Mouse (Mus musculus) liver, adult 2 months (tissue): ENCODE measurements at regions not wholly inside any gene's neighbourhood (a gene's known extent, or its start where the extent isn't known, plus 50 kb on each side); places are given as distances from the start of the nearest gene placed in this dataset.
"Not testable (repeated sequence)": the region's sequence is repeated elsewhere in the genome, so short reads cannot be mapped to it uniquely, and the experiment has no call there.

Experiments used
- DNase-seq: peaks from one replicate; pipeline ENCODE4 v3.0.0-alpha.2; 2011; ENCODE audit warnings: low read depth, low spot score; ENCODE audit errors: extremely low read depth
- H3K27ac ChIP-seq: fragments of 200-500 bp; replicated peaks from 2 replicates; pipeline ENCODE4 v1.5.1; 2012; ENCODE audit warnings: low read depth, mild to moderate bottlenecking, control low read depth, inconsistent platforms, low read length; ENCODE audit not compliant: insufficient read depth
- H3K27me3 ChIP-seq: fragments of 200-500 bp; 2 replicates; pipeline ENCODE4 v1.6.1; 2012; ENCODE audit warnings: mild to moderate bottlenecking, moderate library complexity, low read length, inconsistent platforms; ENCODE audit not compliant: control insufficient read depth, insufficient read depth
- H3K36me3 ChIP-seq: fragments of 200-500 bp; 2 replicates; pipeline ENCODE4 v1.6.1; 2012; ENCODE audit warnings: low read length, inconsistent platforms; ENCODE audit not compliant: control insufficient read depth, insufficient read depth
- H3K4me1 ChIP-seq: fragments of 200-500 bp; 2 replicates; pipeline ENCODE4 v1.6.1; 2011; ENCODE audit warnings: low read length; ENCODE audit not compliant: control insufficient read depth, insufficient read depth
- H3K4me3 ChIP-seq: fragments of 200-500 bp; 2 replicates; pipeline ENCODE4 v1.5.1; 2011; ENCODE audit warnings: low read depth, mild to moderate bottlenecking, control low read depth, low read length, moderate library complexity; ENCODE audit not compliant: insufficient read depth
- H3K79me2 ChIP-seq: fragments of 200-500 bp; 2 replicates; pipeline ENCODE4 v1.6.1; 2012; ENCODE audit warnings: inconsistent platforms, mild to moderate bottlenecking, low read length, moderate library complexity; ENCODE audit not compliant: control insufficient read depth, insufficient read depth
- H3K9ac ChIP-seq: fragments of 200-500 bp; 2 replicates; pipeline ENCODE4 v1.6.1; 2012; ENCODE audit warnings: low read depth, mild to moderate bottlenecking, control low read depth, inconsistent platforms, low read length
- CTCF ChIP-seq: fragments of 200-500 bp; IDR thresholded peaks from 2 replicates; pipeline ENCODE4 v1.5.1; 2011; ENCODE audit warnings: low read depth, low read length, control low read depth
- POLR2A ChIP-seq: fragments of 200-500 bp; IDR thresholded peaks from 2 replicates; pipeline ENCODE4 v1.6.1; 2011; ENCODE audit warnings: low read length, control low read depth; ENCODE audit not compliant: insufficient read depth; ENCODE audit errors: extremely low read depth
- WGBS: fragments of 180-500 bp; shearing (Covaris S2); methylation state at CpG from one replicate; pipeline ENCODE4 v1.1.7; 2018; 5-methylcytosine and 5-hydroxymethylcytosine counted together

DNA sequence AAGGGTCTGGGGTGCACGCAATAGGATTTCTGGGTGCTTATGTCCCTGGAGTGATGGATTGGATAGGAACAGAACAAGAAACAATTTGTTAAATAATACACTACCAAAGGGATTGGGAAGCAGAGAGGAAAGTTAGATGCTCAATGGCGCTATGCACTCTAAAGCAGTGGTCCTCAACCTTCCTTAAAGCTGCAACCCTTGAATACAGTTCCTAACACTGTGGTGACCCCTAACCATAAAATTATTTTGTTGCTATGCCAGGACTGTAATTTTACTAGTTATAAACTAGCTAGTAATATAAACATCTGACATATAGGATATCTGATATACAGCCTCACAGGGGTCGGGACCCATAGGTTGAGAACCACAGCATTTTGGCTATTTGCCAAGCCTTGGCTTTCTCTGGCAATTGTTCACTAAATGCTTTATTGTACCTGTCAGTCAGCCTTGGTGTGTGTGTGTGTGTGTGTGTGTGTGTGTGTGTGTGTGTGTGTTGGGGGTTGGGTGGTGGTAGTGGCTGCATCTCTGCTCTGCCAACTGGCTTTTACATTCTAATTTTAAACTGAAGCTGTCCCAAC lies 193.8 kb upstream of the Ccdc54 start:
- Histone ChIP-seq H3K36me3 (no peaks in the 10 kb centered on the region), H3K4me1 (no peaks in the 10 kb centered on the region), H3K79me2 (no peaks in the 10 kb centered on the region), H3K27me3 (no peaks in the 10 kb centered on the region), H3K4me3 (no peak overlapping the region), H3K27ac (no peak overlapping the region), H3K9ac (no peak overlapping the region)
- WGBS: 88% methylated on average over 3 of the region's 3 CpGs
- TF ChIP-seq POLR2A (no peak), CTCF (no peak)
- no peak for DNase-seq

DNA sequence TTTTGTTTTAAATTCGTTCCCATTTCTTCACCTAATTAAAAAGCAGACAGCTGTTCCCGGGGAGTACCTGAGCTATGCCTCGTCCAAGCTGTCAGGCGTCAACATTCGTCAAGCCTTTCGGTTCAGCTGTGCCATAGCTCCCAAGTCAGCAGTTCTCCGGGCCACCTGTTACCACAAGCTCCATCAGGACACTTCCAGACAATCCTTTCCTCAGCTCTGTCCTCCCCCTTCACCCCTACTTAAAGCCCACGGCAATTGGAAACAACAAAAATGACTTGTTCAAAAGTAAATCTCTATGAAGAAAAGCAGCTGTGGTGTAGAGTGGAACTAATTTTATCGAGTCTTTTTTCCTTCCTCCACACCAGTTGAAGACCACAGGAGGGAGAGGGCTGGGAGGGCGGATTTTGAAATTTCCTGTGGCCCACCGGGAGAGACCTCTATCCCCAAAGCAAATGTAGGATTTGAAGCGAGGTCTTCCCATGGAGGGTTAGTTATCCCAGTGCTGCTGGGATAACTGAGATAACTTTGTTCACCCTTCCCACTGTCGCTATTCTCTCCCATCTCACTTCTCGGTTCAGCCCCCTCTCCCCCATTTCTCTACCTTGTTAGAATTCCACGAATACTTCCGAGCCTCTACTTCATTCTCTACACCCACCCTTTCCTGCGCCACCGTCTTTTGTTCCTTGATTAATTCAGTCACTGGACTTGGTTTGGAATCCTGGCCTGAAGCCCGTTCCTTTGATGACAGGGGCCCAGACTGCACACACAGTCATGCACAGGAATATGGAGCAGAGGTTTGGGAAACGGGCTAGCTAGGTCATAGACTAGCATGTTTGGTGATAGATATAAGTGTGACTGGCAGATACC lies 193.1 kb upstream of the Ccdc54 start:
- WGBS: 72% methylated on average over 20 of the region's 20 CpGs
- H3K4me3 ChIP-seq: no peak overlapping the region

DNA sequence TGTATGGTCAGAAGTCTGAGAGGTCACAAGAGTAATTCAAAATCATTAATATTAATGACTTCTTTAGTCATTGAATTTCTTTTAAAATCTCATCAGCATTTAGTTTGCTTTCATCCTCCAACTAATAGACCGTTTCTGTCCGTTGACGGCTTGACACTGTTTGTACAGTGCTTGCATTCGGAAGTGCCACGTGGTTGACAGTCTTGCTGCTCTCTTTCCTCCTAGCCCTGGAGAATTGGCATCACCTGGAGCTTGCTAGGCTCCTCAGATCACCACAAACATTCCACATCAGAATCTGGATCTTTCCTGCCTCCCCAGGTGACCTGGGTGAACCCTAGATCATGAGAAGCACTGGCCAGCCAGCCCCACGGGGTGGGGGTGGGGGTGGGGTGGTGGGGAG lies 192.3 kb upstream of the Ccdc54 start:
- TF ChIP-seq POLR2A (no peak), CTCF (no peak)
- 38% methylated on average over 6 of the region's 6 CpGs for WGBS
- no peaks in the 10 kb centered on the region for H3K79me2 ChIP-seq
- H3K27me3 ChIP-seq: no peaks in the 10 kb centered on the region
- H3K9ac ChIP-seq: no peak overlapping the region
- H3K4me1 ChIP-seq: no peaks in the 10 kb centered on the region
- H3K36me3 ChIP-seq: no peaks in the 10 kb centered on the region
- DNase-seq: no peak
- no peak overlapping the region for H3K4me3 ChIP-seq
- H3K27ac ChIP-seq: no peak overlapping the region

More for the DNA sequence above, 193.1 kb upstream of the Ccdc54 start:
- H3K27me3 ChIP-seq: no peaks in the 10 kb centered on the region
- H3K27ac ChIP-seq: no peak overlapping the region
- H3K9ac ChIP-seq: no peak overlapping the region
- no peaks in the 10 kb centered on the region for H3K36me3 ChIP-seq
- TF ChIP-seq POLR2A (no peak), CTCF (no peak)
- H3K4me1 ChIP-seq: no peaks in the 10 kb centered on the region
- DNase-seq: no peak
- H3K79me2 ChIP-seq: no peaks in the 10 kb centered on the region

DNA sequence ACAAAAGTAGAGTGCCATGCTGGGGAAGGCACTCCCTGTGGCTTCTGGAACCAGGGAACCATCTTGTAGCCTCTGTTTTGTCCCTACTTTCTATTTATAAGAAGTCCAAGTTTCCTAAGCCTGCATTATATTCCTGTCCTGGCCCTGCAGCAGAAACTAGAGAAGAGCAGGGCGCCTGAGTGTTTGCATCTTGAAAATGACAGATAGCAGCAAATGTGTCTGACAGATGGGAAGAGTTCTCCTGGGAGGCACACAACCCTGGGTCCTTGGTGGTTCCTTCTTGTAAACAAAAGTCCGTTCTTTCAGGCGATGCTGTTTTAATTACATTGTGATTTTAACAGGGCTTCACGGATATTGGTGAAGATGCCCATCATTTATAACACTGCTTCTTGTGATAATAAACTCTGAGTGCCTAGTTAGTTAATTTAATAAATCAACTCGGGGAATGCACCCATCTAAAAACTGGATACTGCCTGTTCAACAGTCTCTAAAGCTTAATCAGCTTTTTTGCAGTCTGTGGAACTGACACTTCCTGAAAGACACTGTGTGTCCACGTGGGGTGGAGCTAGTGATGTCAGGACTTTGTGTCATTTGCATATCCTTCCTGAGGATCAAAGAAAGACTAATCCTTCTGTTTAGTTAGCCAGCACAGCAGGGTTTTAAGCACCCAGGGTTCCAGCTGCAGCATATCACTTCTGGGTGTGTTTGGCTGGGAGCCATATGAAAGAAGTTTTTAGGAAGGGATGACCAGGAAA lies 188.3 kb upstream of the Ccdc54 start:
- TF ChIP-seq CTCF: no peak
- TF ChIP-seq POLR2A: no peak
- Histone ChIP-seq H3K79me2 (no peaks in the 10 kb centered on the region), H3K9ac (no peak overlapping the region), H3K36me3 (no peaks in the 10 kb centered on the region), H3K4me3 (no peak overlapping the region), H3K27me3 (no peaks in the 10 kb centered on the region), H3K27ac (no peak overlapping the region), H3K4me1 (no peaks in the 10 kb centered on the region)
- DNase-seq: peak; percentile 6
- WGBS: 32% methylated on average over 6 of the region's 6 CpGs

DNA sequence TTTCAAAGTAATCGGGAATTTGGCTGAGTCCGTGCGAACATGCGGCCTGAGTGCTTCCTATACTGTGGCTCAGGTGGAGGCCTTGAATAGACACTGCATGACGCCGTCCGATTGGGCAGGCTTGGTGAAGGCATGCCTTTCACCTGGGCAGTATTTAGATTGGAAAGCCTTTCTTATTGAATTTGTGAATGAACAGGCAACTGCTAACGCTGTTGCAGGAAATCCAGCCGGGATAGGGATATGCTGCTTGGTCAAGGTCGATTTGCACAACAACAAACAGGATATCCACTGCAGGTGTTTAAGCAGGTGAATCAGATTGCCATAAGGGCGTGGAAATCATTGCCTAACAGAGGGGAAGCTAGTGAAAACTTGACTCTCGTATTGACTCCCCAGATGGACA lies 183.7 kb upstream of the Ccdc54 start:
- H3K4me1 ChIP-seq, H3K36me3 ChIP-seq, H3K9ac ChIP-seq, H3K27me3 ChIP-seq, DNase-seq, H3K4me3 ChIP-seq, H3K27ac ChIP-seq, H3K79me2 ChIP-seq: not testable (repeated sequence)
- WGBS: 90% methylated on average over 12 of the region's 12 CpGs
